Mouse (Mus musculus) embryonic fibroblast, embryonic 13.5 days (primary cell): ENCODE results near the gene Casp3.

ENCODE experiments used
- CTCF ChIP-seq: IDR thresholded peaks from 2 replicates; pipeline ENCODE4 v1.5.1; 2011; ENCODE audit warnings: mild to moderate bottlenecking, control low read depth, low read length, moderate library complexity, borderline replicate concordance; ENCODE audit not compliant: insufficient read depth
- POLR2A ChIP-seq: IDR thresholded peaks from 2 replicates; pipeline ENCODE4 v1.6.1; 2011; ENCODE audit warnings: low read depth, mild to moderate bottlenecking, control low read depth, low read length, moderate library complexity

GRCm38 (mm10) chr8:46585576-46585975 is 31.5 kb upstream of the Casp3 start:
- no peak for TF ChIP-seq CTCF
- no peak for TF ChIP-seq POLR2A
